15 mouse cellular contexts compared by ENCODE assay signal in the genomic region with DNA sequence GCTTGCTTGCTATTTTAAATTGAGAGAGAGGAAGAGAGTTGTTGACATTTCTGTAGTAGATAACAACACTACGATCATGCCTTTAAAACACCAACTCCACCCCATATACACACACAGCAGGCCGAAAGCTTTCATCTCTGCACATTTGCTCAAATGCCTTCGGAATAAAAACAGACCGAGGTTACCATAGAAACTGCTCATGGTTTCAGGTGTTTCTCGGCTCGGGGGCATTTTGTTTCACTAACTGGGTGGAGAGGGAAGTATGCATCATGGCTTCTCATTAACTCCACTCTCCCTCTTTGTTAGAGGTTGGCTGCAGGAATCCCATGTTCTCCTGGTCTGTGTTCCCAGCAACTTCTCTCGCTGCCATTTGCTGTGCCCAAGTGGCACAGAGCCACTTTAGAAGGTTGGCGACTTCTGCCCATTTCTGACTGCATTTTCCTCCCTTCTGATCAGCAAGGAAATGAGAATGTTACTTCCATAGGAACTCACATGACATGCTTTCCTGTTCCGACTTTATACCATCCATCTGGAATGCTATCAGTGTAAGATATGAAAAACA. TPM values are rescaled to one million over a fixed set of nuclear protein-coding genes. Genes with fewer than 3 reads are reported as not detected.
A peak's percentile ranks its signal among the peaks of the same experiment; 100 is the strongest.
DNase-seq lines count a peak whose midpoint lies in the region; ATAC-seq and TF ChIP-seq lines count a peak whose summit lies in the region.
"Had no signal": no experiment of that assay in that cellular context is flagged by ENCODE, and none has a peak within 500 bp of the region (broad histone marks: within the 10 kb centered on the region; RNA-seq: fewer than 3 reads in every experiment).

No protein-coding gene starts in this region.

- no peak for TF ChIP-seq POLR2A in brain, embryonic 14.5 days (IDR thresholded peaks at IDR 0.05; ENCODE audit: borderline replicate concordance, extremely low read depth, insufficient read depth, insufficient read length, poor library complexity, severe bottlenecking)

- peak; percentile 53 for ATAC-seq in frontal cortex, adult (ENCODE audit: low TSS enrichment)
- peak; percentile 56 for ATAC-seq in neutrophil, adult 5-6 weeks (ENCODE audit: extremely low read depth, insufficient number of reproducible peaks, low FRiP score, poor library complexity, severe bottlenecking)

- DNase-seq in frontal cortex, postnatal 10 days (ENCODE audit: low spot score in 2 of 2): no peak
- DNase-seq in right cerebral cortex, postnatal 10 days (ENCODE audit: low spot score in 2 of 2): peak; percentile 30 to 35
- DNase-seq in right cerebral cortex, postnatal 14 days: no peak
- DNase-seq in brain, embryonic 14.5 days (ENCODE audit: low read depth): peak; percentile 68
- no peak for DNase-seq in c-Kit-positive CD71-positive TER-119-positive erythroid progenitor cells, embryonic 14.5 days (ENCODE audit: low spot score)
- DNase-seq: adrenal gland, adult 8-10 months; heart, adult 11 months; heart, postnatal 10 days; kidney, adult 11 months; liver, embryonic 13.5 days had no signal

- TF ChIP-seq CTCF in brain, embryonic 14.5 days (IDR thresholded peaks at IDR 0.05; ENCODE audit: borderline replicate concordance, extremely low read depth, insufficient read depth, insufficient read length): no peak

RNA-seq across cellular contexts. Expression of a gene that starts 5.6 kb away (rescaled TPM):
- polyA plus RNA-seq in brain, embryonic 14.5 days (2012; rRNA removed): 4.1 and 4.4 TPM in 2 replicates
- total RNA-seq in neutrophil, adult 5-6 weeks (2017): 76.6 and 77.4 TPM in 2 replicates

RNA-seq across cellular contexts. Expression of a gene that starts 49.2 kb away (rescaled TPM):
- polyA plus RNA-seq in brain, embryonic 14.5 days (2012; rRNA removed): 0.04 and 0.18 TPM in 2 replicates
- not detected in 2 replicates for total RNA-seq in neutrophil, adult 5-6 weeks (2017)
- total RNA-seq: heart, postnatal 10 days had no signal
- polyA plus RNA-seq: macrophage had no signal

RNA-seq across cellular contexts. Expression of a gene that starts 55.2 kb away (rescaled TPM):
- polyA plus RNA-seq in brain, embryonic 14.5 days (2012; rRNA removed): 0.07 TPM in 1 of 2 replicates, not detected in the other
- total RNA-seq in neutrophil, adult 5-6 weeks (2017): not detected in 2 replicates
- total RNA-seq: adrenal gland, adult 8-10 months; heart, postnatal 10 days; left cerebral cortex, adult 8-10 months had no signal
- polyA plus RNA-seq: liver, embryonic 13.5 days; macrophage; stomach, embryonic 14.5 days had no signal

Comparison
In these comparisons a context has a peak if more than half of its experiments do, and no peak if none do; other contexts are left out.
1. DNase-seq: peak in right cerebral cortex, postnatal 10 days (2 of 2) and brain, embryonic 14.5 days (single experiment); none in frontal cortex, postnatal 10 days (0 of 2), right cerebral cortex, postnatal 14 days (single experiment) and c-Kit-positive CD71-positive TER-119-positive erythroid progenitor cells, embryonic 14.5 days (single experiment).